ENCODE assay signal across 27 mouse cellular contexts in the genomic region with DNA sequence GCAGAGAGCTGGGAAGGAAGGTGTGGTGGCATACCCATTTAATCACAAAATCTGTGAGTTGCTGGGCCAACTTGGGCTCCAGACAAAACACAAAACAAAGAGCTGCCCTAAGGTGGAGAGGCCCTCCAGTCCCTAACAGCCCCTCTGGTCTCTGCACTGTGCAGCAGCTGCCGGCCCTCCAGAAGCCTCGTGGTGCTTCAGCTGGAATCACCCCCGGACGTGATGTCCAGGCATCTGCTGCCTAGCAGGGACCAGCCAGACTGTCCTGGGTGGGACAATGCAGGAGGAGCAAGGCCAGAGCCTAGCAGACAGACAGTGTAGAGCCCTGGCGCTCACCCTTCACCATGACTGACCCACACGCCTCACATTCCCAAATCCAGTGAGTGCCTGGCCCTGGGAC. TPM values are rescaled to one million over a fixed set of nuclear protein-coding genes. Genes with fewer than 3 reads are reported as not detected.
DNase-seq lines count a peak whose midpoint lies in the region; ATAC-seq and TF ChIP-seq lines count a peak whose summit lies in the region.
"Had no signal": no experiment of that assay in that cellular context is flagged by ENCODE, and none has a peak within 500 bp of the region (broad histone marks: within the 10 kb centered on the region; RNA-seq: fewer than 3 reads in every experiment).

No protein-coding gene starts in this region.

- WGBS in kidney, postnatal 0 days, result 89% methylated on average over 6 of the region's 6 CpGs
- 64% methylated on average over 6 of the region's 6 CpGs for WGBS in lung, postnatal 0 days
- 93% methylated on average over 6 of the region's 6 CpGs for WGBS in forebrain, embryonic 14.5 days

- ATAC-seq in kidney, postnatal 0 days (replicated peaks; ENCODE audit: low FRiP score, low read depth), result no peak
- peak; percentile 64 for ATAC-seq in lung, postnatal 0 days
- ATAC-seq in forebrain, embryonic 14.5 days, result no peak
- ATAC-seq: intestine, embryonic 15.5 days; midbrain, embryonic 16.5 days had no signal

- H3K27ac ChIP-seq in kidney, postnatal 0 days, result no peak overlapping the region
- H3K27ac ChIP-seq in lung, postnatal 0 days (ENCODE audit: low read length), result peak overlapping the region; percentile 60
- H3K27ac ChIP-seq in forebrain, embryonic 14.5 days (ENCODE audit: low read depth, low read length), result no peak overlapping the region
- H3K27ac ChIP-seq: forebrain, embryonic 12.5 days; hindbrain, embryonic 15.5 days; intestine, embryonic 15.5 days; layer of hippocampus, adult 2 months; limb, embryonic 13.5 days; macrophage; midbrain, embryonic 10.5 days had no signal

- DNase-seq in gastrocnemius, postnatal 14 days, result peak; percentile 56
- DNase-seq in gastrocnemius, postnatal 25 days, result no peak
- DNase-seq in kidney, postnatal 0 days (ENCODE audit: low spot score), result no peak
- DNase-seq in kidney, postnatal 14 days, result no peak
- DNase-seq in lung, postnatal 0 days (ENCODE audit: low spot score), result peak; percentile 25
- DNase-seq in lung, postnatal 25 days (ENCODE audit: low spot score), result no peak
- no peak for DNase-seq in forebrain, embryonic 14.5 days (ENCODE audit: low spot score)
- DNase-seq: cerebellum, adult 11-12 months; cerebellum, postnatal 10 days; kidney, adult 8-10 months; kidney, postnatal 25 days; layer of hippocampus, postnatal 36 days; lung, embryonic 14.5 days; right cerebral cortex, adult 18-20 months; right cerebral cortex, postnatal 4 days; thymus, adult 18-20 months; thymus, postnatal 4 days had no signal

- peaks cover 21% of the 10 kb centered on the region; the same call in 1 of the 2 replicates for H3K4me1 ChIP-seq in kidney, postnatal 0 days (replicated peaks; ENCODE audit: insufficient read depth, low read length)
- peaks cover 10% of the 10 kb centered on the region for H3K4me1 ChIP-seq in lung, postnatal 0 days (ENCODE audit: insufficient read depth, low read depth, low read length)
- no peaks in the 10 kb centered on the region for H3K4me1 ChIP-seq in forebrain, embryonic 14.5 days (ENCODE audit: control insufficient read depth, insufficient read depth, low read length)
- H3K4me1 ChIP-seq: forebrain, embryonic 12.5 days; hindbrain, embryonic 15.5 days had no signal

- peak; percentile 34; the same call in 1 of the 2 replicates for TF ChIP-seq EP300 in lung, postnatal 0 days (IDR thresholded peaks at IDR 0.05)

- H3K36me3 ChIP-seq in kidney, postnatal 0 days (ENCODE audit: insufficient read depth, low read length), result no peaks in the 10 kb centered on the region
- H3K36me3 ChIP-seq in lung, postnatal 0 days (ENCODE audit: insufficient read depth, low read length), result no peaks in the 10 kb centered on the region
- peaks cover 5% of the 10 kb centered on the region for H3K36me3 ChIP-seq in myocyte (ENCODE audit: control insufficient read depth, insufficient read depth)
- H3K36me3 ChIP-seq in forebrain, embryonic 14.5 days (ENCODE audit: control insufficient read depth, insufficient read depth, low read length), result no peaks in the 10 kb centered on the region
- H3K36me3 ChIP-seq: forebrain, embryonic 12.5 days; hindbrain, embryonic 15.5 days; intestine, embryonic 15.5 days had no signal

- 0 out of 2 replicates have a peak overlapping the region, but pooled peaks have one; percentile 18 for H3K9ac ChIP-seq in kidney, postnatal 0 days (ENCODE audit: low read depth, low read length)
- no peak overlapping the region for H3K9ac ChIP-seq in lung, postnatal 0 days (replicated peaks; ENCODE audit: low read depth)
- H3K9ac ChIP-seq in forebrain, embryonic 14.5 days (ENCODE audit: low read length), result no peak overlapping the region
- H3K9ac ChIP-seq: forebrain, embryonic 12.5 days; hindbrain, embryonic 15.5 days; intestine, embryonic 15.5 days; limb, embryonic 13.5 days; lung, embryonic 14.5 days had no signal

- TF ChIP-seq CTCF in kidney, postnatal 0 days (IDR thresholded peaks at IDR 0.05; ENCODE audit: low read depth), result no peak
- no peak for TF ChIP-seq CTCF in lung, postnatal 0 days (IDR thresholded peaks at IDR 0.05)

- TF ChIP-seq POLR2A in myocyte (IDR thresholded peaks at IDR 0.05; ENCODE audit: insufficient read length, low read depth), result no peak

- no peak overlapping the region for H3K4me2 ChIP-seq in kidney, postnatal 0 days (ENCODE audit: low read length)
- H3K4me2 ChIP-seq in lung, postnatal 0 days (replicated peaks; ENCODE audit: low read depth, low read length), result no peak overlapping the region
- H3K4me2 ChIP-seq in myocyte (ENCODE audit: low read depth), result no peak overlapping the region
- H3K4me2 ChIP-seq in forebrain, embryonic 14.5 days (ENCODE audit: low read length), result no peak overlapping the region
- H3K4me2 ChIP-seq: forebrain, embryonic 12.5 days; hindbrain, embryonic 15.5 days; intestine, embryonic 15.5 days; limb, embryonic 13.5 days; lung, embryonic 14.5 days had no signal

- H3K79me2 ChIP-seq in myocyte (ENCODE audit: control insufficient read depth, insufficient read depth), result peaks cover 78% of the 10 kb centered on the region

- intact Hi-C loops in gastrocnemius, postnatal 14 days (cut with DNase I; ENCODE audit: low total_unique reads), result no loop called here

- no peaks in the 10 kb centered on the region for H3K27me3 ChIP-seq in kidney, postnatal 0 days (ENCODE audit: insufficient read depth, low read length)
- H3K27me3 ChIP-seq in lung, postnatal 0 days (replicated peaks; ENCODE audit: insufficient read depth, low read length), result no peaks in the 10 kb centered on the region
- H3K27me3 ChIP-seq in myocyte (ENCODE audit: control insufficient read depth, insufficient read depth, insufficient read length), result no peaks in the 10 kb centered on the region
- no peaks in the 10 kb centered on the region for H3K27me3 ChIP-seq in forebrain, embryonic 14.5 days (replicated peaks; ENCODE audit: control insufficient read depth, insufficient read depth, low read length)
- H3K27me3 ChIP-seq: forebrain, embryonic 12.5 days; hindbrain, embryonic 15.5 days; intestine, embryonic 15.5 days; limb, embryonic 13.5 days had no signal

- H3K9me3 ChIP-seq in kidney, postnatal 0 days (replicated peaks; ENCODE audit: low read length), result no peaks in the 10 kb centered on the region
- no peaks in the 10 kb centered on the region for H3K9me3 ChIP-seq in lung, postnatal 0 days (ENCODE audit: low read length)
- no peaks in the 10 kb centered on the region for H3K9me3 ChIP-seq in forebrain, embryonic 14.5 days (replicated peaks; ENCODE audit: control insufficient read depth, low read length)
- H3K9me3 ChIP-seq: forebrain, embryonic 12.5 days; hindbrain, embryonic 15.5 days; intestine, embryonic 15.5 days; limb, embryonic 13.5 days; midbrain, embryonic 10.5 days had no signal

- no peak overlapping the region for H3K4me3 ChIP-seq in kidney, postnatal 0 days (replicated peaks; ENCODE audit: low read depth, low read length)
- H3K4me3 ChIP-seq in lung, postnatal 0 days (ENCODE audit: low read depth, low read length), result no peak overlapping the region
- H3K4me3 ChIP-seq in myocyte, result no peak overlapping the region
- no peak overlapping the region for H3K4me3 ChIP-seq in forebrain, embryonic 14.5 days (ENCODE audit: low read depth, low read length)
- H3K4me3 ChIP-seq: erythroblast, embryonic 14.5 days; forebrain, embryonic 12.5 days; hindbrain, embryonic 15.5 days; intestine, embryonic 15.5 days; layer of hippocampus, adult 2 months; limb, embryonic 13.5 days; midbrain, embryonic 10.5 days had no signal

- H3ac ChIP-seq in myocyte (ENCODE audit: control insufficient read depth, insufficient read length), result no peak overlapping the region

TF ChIP-seq in myocyte, 11 proteins besides CTCF, POLR2A, EP300 and RAD21 (continues in another document):
- peak in 2 of 3 experiments; percentile 24 to 45 for TF ChIP-seq MYOD1 (IDR thresholded peaks at IDR 0.05; ENCODE audit: control insufficient read depth in 1 of 3, insufficient read length in 2 of 3, low read depth in 2 of 3)

RNA-seq across cellular contexts. Expression of a gene that starts 13.8 kb away (rescaled TPM):
- total RNA-seq in gastrocnemius, postnatal 14 days (2021), result 1 to 10 TPM; 6.2 to 6.3 TPM
- total RNA-seq in gastrocnemius, postnatal 25 days (2021), result 1 to 10 TPM; 5.6 to 6.7 TPM
- 9.6 and 10.5 TPM in 2 replicates for polyA plus RNA-seq in kidney, postnatal 0 days (2015; fragmentation: Nextera tagmentation; extraction: Ambion mirVana)
- polyA plus RNA-seq in lung, postnatal 0 days (2015; fragmentation: Nextera tagmentation; extraction: Ambion mirVana), result 17.5 and 26.4 TPM in 2 replicates
- 44.6 TPM for polyA plus RNA-seq in myocyte (2012; fragmentation: generic; extraction: Trizol)
- 8.1 and 11.1 TPM in 2 replicates for polyA plus RNA-seq in forebrain, embryonic 14.5 days (2014; fragmentation: Nextera tagmentation; extraction: Ambion mirVana)

RNA-seq across cellular contexts. Expression of a gene that starts 24.1 kb away (rescaled TPM):
- 10 to 100 TPM; 87.6 to 98.0 TPM for total RNA-seq in gastrocnemius, postnatal 14 days (2021)
- total RNA-seq in gastrocnemius, postnatal 25 days (2021), result 100 to 1,000 TPM in 1 of 2 experiments, 10 to 100 TPM in 1; 99.8 to 120 TPM
- 14.2 and 15.1 TPM in 2 replicates for polyA plus RNA-seq in kidney, postnatal 0 days (2015; fragmentation: Nextera tagmentation; extraction: Ambion mirVana)
- polyA plus RNA-seq in lung, postnatal 0 days (2015; fragmentation: Nextera tagmentation; extraction: Ambion mirVana), result 19.0 and 19.8 TPM in 2 replicates
- polyA plus RNA-seq in myocyte (2012; fragmentation: generic; extraction: Trizol), result 150 TPM
- 25.5 and 27.7 TPM in 2 replicates for polyA plus RNA-seq in forebrain, embryonic 14.5 days (2014; fragmentation: Nextera tagmentation; extraction: Ambion mirVana)

RNA-seq across cellular contexts. Expression of a gene that starts 44.6 kb away (rescaled TPM):
- 100 to 1,000 TPM; 389 TPM for total RNA-seq in gastrocnemius, postnatal 14 days (2021)
- 100 to 1,000 TPM; 527 to 618 TPM for total RNA-seq in gastrocnemius, postnatal 25 days (2021)
- polyA plus RNA-seq in kidney, postnatal 0 days (2015; fragmentation: Nextera tagmentation; extraction: Ambion mirVana), result 901 and 946 TPM in 2 replicates
- polyA plus RNA-seq in lung, postnatal 0 days (2015; fragmentation: Nextera tagmentation; extraction: Ambion mirVana), result 1,058 and 1,082 TPM in 2 replicates
- polyA plus RNA-seq in myocyte (2012; fragmentation: generic; extraction: Trizol), result 1,278 TPM
- 555 and 632 TPM in 2 replicates for polyA plus RNA-seq in forebrain, embryonic 14.5 days (2014; fragmentation: Nextera tagmentation; extraction: Ambion mirVana)

RNA-seq across cellular contexts. Expression of a gene that starts 46.9 kb away (rescaled TPM):
- 100 to 1,000 TPM; 657 to 736 TPM for total RNA-seq in gastrocnemius, postnatal 14 days (2021)
- 100 to 1,000 TPM; 634 to 665 TPM for total RNA-seq in gastrocnemius, postnatal 25 days (2021)
- polyA plus RNA-seq in kidney, postnatal 0 days (2015; fragmentation: Nextera tagmentation; extraction: Ambion mirVana), result 936 and 986 TPM in 2 replicates
- polyA plus RNA-seq in lung, postnatal 0 days (2015; fragmentation: Nextera tagmentation; extraction: Ambion mirVana), result 463 and 491 TPM in 2 replicates
- 1,163 TPM for polyA plus RNA-seq in myocyte (2012; fragmentation: generic; extraction: Trizol)
- 412 and 467 TPM in 2 replicates for polyA plus RNA-seq in forebrain, embryonic 14.5 days (2014; fragmentation: Nextera tagmentation; extraction: Ambion mirVana)

RNA-seq across cellular contexts. Expression of a gene that starts 49.1 kb away (rescaled TPM):
- 1 to 10 TPM; 1.6 TPM for total RNA-seq in gastrocnemius, postnatal 14 days (2021)
- 1 to 10 TPM; 1.2 to 1.6 TPM for total RNA-seq in gastrocnemius, postnatal 25 days (2021)
- polyA plus RNA-seq in kidney, postnatal 0 days (2015; fragmentation: Nextera tagmentation; extraction: Ambion mirVana), result 4.7 and 6.4 TPM in 2 replicates
- 5.1 and 5.5 TPM in 2 replicates for polyA plus RNA-seq in lung, postnatal 0 days (2015; fragmentation: Nextera tagmentation; extraction: Ambion mirVana)
- polyA plus RNA-seq in myocyte (2012; fragmentation: generic; extraction: Trizol), result 10.0 TPM
- polyA plus RNA-seq in forebrain, embryonic 14.5 days (2014; fragmentation: Nextera tagmentation; extraction: Ambion mirVana), result 41.0 and 42.4 TPM in 2 replicates

Comparison
In these comparisons a context has a peak if more than half of its experiments do, and no peak if none do; other contexts are left out.
1. DNase-seq: peak in gastrocnemius, postnatal 14 days (single experiment) and lung, postnatal 0 days (single experiment); none in gastrocnemius, postnatal 25 days (single experiment), kidney, postnatal 0 days (single experiment), kidney, postnatal 14 days (single experiment), lung, postnatal 25 days (single experiment) and forebrain, embryonic 14.5 days (single experiment).